Mouse (Mus musculus) granulocyte monocyte progenitor cell, adult 5-6 weeks (primary cell): Measurements from ENCODE around the gene Olfr556. TPM values are rescaled to one million over a fixed set of nuclear protein-coding genes. Genes with fewer than 3 reads are reported as not detected.
"Not testable (repeated sequence)": the region's sequence is repeated elsewhere in the genome, so short reads cannot be mapped to it uniquely, and the experiment has no call there.

Source experiments
- ATAC-seq: replicated peaks from 2 replicates; pipeline ENCODE4 v1.8.0; 2016; ENCODE audit warnings: mild to moderate bottlenecking, moderate TSS enrichment, inconsistent platforms; ENCODE audit not compliant: poor library complexity, severe bottlenecking
- total RNA-seq, 2 experiments: library from RNA; stranded (forward) in 1 of 2; stranded (reverse) in 1 of 2; fragments of 200-712, 200-1000 nt in 1 of 2; fragments of >200 nt in 1 of 2; fragmentation: Nextera tagmentation in 1 of 2; gene quantifications; 2 replicates each; pipeline ENCODE4 v1.2.3; 2014 to 2017

Gene Olfr556
- total RNA-seq (2014; fragmentation: Nextera tagmentation) (not detected in 2 replicates), total RNA-seq (2017) (not detected in 2 replicates)

- ATAC-seq = no peak
These were observed at the start of gene Olfr556 for GRCm38 (mm10) chr7:102664599-102664998. TSS of gene Olfr556 (plus strand) at chr7:102664899.

GRCm38 (mm10) chr7:102618118-102618517, 46.6 kb upstream of the Olfr556 start, which contains the start of gene Olfr553:
TSS of gene Olfr553 (minus strand) at chr7:102618218.
- ATAC-seq = no peak

- peak; percentile 77 for ATAC-seq
These were observed 45.1 kb upstream of the Olfr556 start for GRCm38 (mm10) chr7:102619608-102620007.

GRCm38 (mm10) chr7:102620368-102620767, 44.3 kb upstream of the Olfr556 start:
- ATAC-seq = not testable (repeated sequence)

GRCm38 (mm10) chr7:102636665-102637064, 28.0 kb upstream of the Olfr556 start:
- peak; percentile 91 for ATAC-seq

GRCm38 (mm10) chr7:102638132-102638531, 26.6 kb upstream of the Olfr556 start, which contains the start of gene Olfr554:
TSS of gene Olfr554 (plus strand) at chr7:102638432.
- no peak for ATAC-seq

GRCm38 (mm10) chr7:102644945-102645344, 19.8 kb upstream of the Olfr556 start:
- ATAC-seq = not testable (repeated sequence)

GRCm38 (mm10) chr7:102658523-102658922, 6.2 kb upstream of the Olfr556 start, which contains the start of gene Olfr555:
TSS of gene Olfr555 (plus strand) at chr7:102658823.
- ATAC-seq = no peak

GRCm38 (mm10) chr7:102665378-102665777, 679 bp downstream of the Olfr556 start:
- ATAC-seq = no peak

- peak; percentile 88 for ATAC-seq
These were observed 11.5 kb downstream of the Olfr556 start for GRCm38 (mm10) chr7:102676225-102676624.

- no peak for ATAC-seq
These were observed 17.2 kb downstream of the Olfr556 start for GRCm38 (mm10) chr7:102681916-102682315.

- peak; percentile 99 for ATAC-seq
These were observed 22.3 kb downstream of the Olfr556 start, which contains the start of gene Trim68 for GRCm38 (mm10) chr7:102686944-102687501. TSS of gene Trim68 (minus strand) at chr7:102687327.

GRCm38 (mm10) chr7:102695358-102696125, 30.8 kb downstream of the Olfr556 start, which contains the start of gene Olfr557:
TSS of gene Olfr557 (plus strand) at chr7:102695910.
- peak; percentile 97 for ATAC-seq

- no peak for ATAC-seq
These were observed 33.8 kb downstream of the Olfr556 start for GRCm38 (mm10) chr7:102698461-102698860.

- no peak for ATAC-seq
These were observed 37.2 kb downstream of the Olfr556 start, which contains the start of gene Olfr558 for GRCm38 (mm10) chr7:102701915-102702314. TSS of gene Olfr558 (plus strand) at chr7:102702215.

- ATAC-seq = no peak
These were observed 54.3 kb downstream of the Olfr556 start, which contains the start of gene Olfr33 for GRCm38 (mm10) chr7:102718970-102719369. TSS of gene Olfr33 (minus strand) at chr7:102719070.

Other genes starting within 250 kb of the Olfr556 start
- gene Rrm1, start 223.2 kb upstream of the Olfr556 start, total RNA-seq (2014; fragmentation: Nextera tagmentation) = 171 and 252 TPM in 2 replicates
- gene Rrm1, start 223.2 kb upstream of the Olfr556 start, total RNA-seq (2017) = 642 and 757 TPM in 2 replicates
- gene Olfr543, start 183.2 kb upstream of the Olfr556 start, total RNA-seq (2014; fragmentation: Nextera tagmentation) = not detected in 2 replicates
- not detected in 2 replicates for gene Olfr543, start 183.2 kb upstream of the Olfr556 start, total RNA-seq (2017)
- gene Olfr544, start 176.6 kb upstream of the Olfr556 start, total RNA-seq (2014; fragmentation: Nextera tagmentation) = not detected in 2 replicates
- gene Olfr544, start 176.6 kb upstream of the Olfr556 start, total RNA-seq (2017) = not detected in 2 replicates
- not detected in 2 replicates for gene Olfr545, start 165.3 kb upstream of the Olfr556 start, total RNA-seq (2014; fragmentation: Nextera tagmentation)
- not detected in 2 replicates for gene Olfr545, start 165.3 kb upstream of the Olfr556 start, total RNA-seq (2017)
- gene Olfr547, start 130.2 kb upstream of the Olfr556 start, total RNA-seq (2014; fragmentation: Nextera tagmentation) = not detected in 2 replicates
- gene Olfr547, start 130.2 kb upstream of the Olfr556 start, total RNA-seq (2017) = not detected in 2 replicates
- gene Olfr548-ps1, start 124.0 kb upstream of the Olfr556 start, total RNA-seq (2014; fragmentation: Nextera tagmentation) = not detected in 2 replicates
- gene Olfr548-ps1, start 124.0 kb upstream of the Olfr556 start, total RNA-seq (2017) = not detected in 2 replicates
- not detected in 2 replicates for gene Olfr549, start 115.0 kb upstream of the Olfr556 start, total RNA-seq (2014; fragmentation: Nextera tagmentation)
- gene Olfr549, start 115.0 kb upstream of the Olfr556 start, total RNA-seq (2017) = not detected in 2 replicates
- 14.9 and 15.9 TPM in 2 replicates for gene Trim21, start 99.4 kb upstream of the Olfr556 start, total RNA-seq (2014; fragmentation: Nextera tagmentation)
- gene Trim21, start 99.4 kb upstream of the Olfr556 start, total RNA-seq (2017) = 31.5 and 33.5 TPM in 2 replicates
- not detected in 2 replicates for gene Olfr550, start 93.5 kb upstream of the Olfr556 start, total RNA-seq (2014; fragmentation: Nextera tagmentation)
- gene Olfr550, start 93.5 kb upstream of the Olfr556 start, total RNA-seq (2017) = not detected in 2 replicates
- not detected in 2 replicates for gene Olfr551, start 73.0 kb upstream of the Olfr556 start, total RNA-seq (2014; fragmentation: Nextera tagmentation)
- not detected in 2 replicates for gene Olfr551, start 73.0 kb upstream of the Olfr556 start, total RNA-seq (2017)
- gene Olfr552, start 67.1 kb upstream of the Olfr556 start, total RNA-seq (2014; fragmentation: Nextera tagmentation) = not detected in 2 replicates
- 0.09 TPM in 1 of 2 replicates, not detected in the other for gene Olfr552, start 67.1 kb upstream of the Olfr556 start, total RNA-seq (2017)
- not detected in 2 replicates for gene Olfr553, start 46.7 kb upstream of the Olfr556 start, total RNA-seq (2014; fragmentation: Nextera tagmentation)
- not detected in 2 replicates for gene Olfr553, start 46.7 kb upstream of the Olfr556 start, total RNA-seq (2017)
- not detected in 2 replicates for gene Olfr554, start 26.5 kb upstream of the Olfr556 start, total RNA-seq (2014; fragmentation: Nextera tagmentation)
- gene Olfr554, start 26.5 kb upstream of the Olfr556 start, total RNA-seq (2017) = not detected in 2 replicates
- gene Olfr555, start 6.1 kb upstream of the Olfr556 start, total RNA-seq (2014; fragmentation: Nextera tagmentation) = not detected in 2 replicates
- gene Olfr555, start 6.1 kb upstream of the Olfr556 start, total RNA-seq (2017) = not detected in 2 replicates
- gene Trim68, start 22.4 kb downstream of the Olfr556 start, total RNA-seq (2014; fragmentation: Nextera tagmentation) = 4.8 and 13.0 TPM in 2 replicates
- 5.7 and 6.1 TPM in 2 replicates for gene Trim68, start 22.4 kb downstream of the Olfr556 start, total RNA-seq (2017)
- not detected in 2 replicates for gene Olfr557, start 31.0 kb downstream of the Olfr556 start, total RNA-seq (2014; fragmentation: Nextera tagmentation)
- gene Olfr557, start 31.0 kb downstream of the Olfr556 start, total RNA-seq (2017) = not detected in 2 replicates
- gene Olfr558, start 37.3 kb downstream of the Olfr556 start, total RNA-seq (2014; fragmentation: Nextera tagmentation) = not detected in 2 replicates
- gene Olfr558, start 37.3 kb downstream of the Olfr556 start, total RNA-seq (2017) = not detected in 2 replicates
- not detected in 2 replicates for gene Olfr33, start 54.2 kb downstream of the Olfr556 start, total RNA-seq (2014; fragmentation: Nextera tagmentation)
- gene Olfr33, start 54.2 kb downstream of the Olfr556 start, total RNA-seq (2017) = not detected in 2 replicates
- not detected in 2 replicates for gene Olfr559, start 62.6 kb downstream of the Olfr556 start, total RNA-seq (2014; fragmentation: Nextera tagmentation)
- not detected in 2 replicates for gene Olfr559, start 62.6 kb downstream of the Olfr556 start, total RNA-seq (2017)
- gene Olfr560, start 94.5 kb downstream of the Olfr556 start, total RNA-seq (2014; fragmentation: Nextera tagmentation) = not detected in 2 replicates
- not detected in 2 replicates for gene Olfr560, start 94.5 kb downstream of the Olfr556 start, total RNA-seq (2017)
- not detected in 2 replicates for gene Olfr78, start 94.6 kb downstream of the Olfr556 start, total RNA-seq (2014; fragmentation: Nextera tagmentation)
- gene Olfr78, start 94.6 kb downstream of the Olfr556 start, total RNA-seq (2017) = not detected in 2 replicates
- not detected in 2 replicates for gene Olfr561, start 106.3 kb downstream of the Olfr556 start, total RNA-seq (2014; fragmentation: Nextera tagmentation)
- not detected in 2 replicates for gene Olfr561, start 106.3 kb downstream of the Olfr556 start, total RNA-seq (2017)
- gene Olfr564, start 138.6 kb downstream of the Olfr556 start, total RNA-seq (2014; fragmentation: Nextera tagmentation) = not detected in 2 replicates
- gene Olfr564, start 138.6 kb downstream of the Olfr556 start, total RNA-seq (2017) = not detected in 2 replicates
- gene Olfr566, start 193.9 kb downstream of the Olfr556 start, total RNA-seq (2014; fragmentation: Nextera tagmentation) = not detected in 2 replicates
- gene Olfr566, start 193.9 kb downstream of the Olfr556 start, total RNA-seq (2017) = not detected in 2 replicates
- gene Olfr568, start 212.2 kb downstream of the Olfr556 start, total RNA-seq (2014; fragmentation: Nextera tagmentation) = not detected in 2 replicates
- gene Olfr568, start 212.2 kb downstream of the Olfr556 start, total RNA-seq (2017) = not detected in 2 replicates
- not detected in 2 replicates for gene Olfr569, start 226.0 kb downstream of the Olfr556 start, total RNA-seq (2014; fragmentation: Nextera tagmentation)
- gene Olfr569, start 226.0 kb downstream of the Olfr556 start, total RNA-seq (2017) = not detected in 2 replicates
- not detected in 2 replicates for gene Olfr570, start 229.7 kb downstream of the Olfr556 start, total RNA-seq (2014; fragmentation: Nextera tagmentation)
- gene Olfr570, start 229.7 kb downstream of the Olfr556 start, total RNA-seq (2017) = not detected in 2 replicates